Mouse (Mus musculus): Measurements from ENCODE around the gene Ctnna3. TPM values are rescaled to one million over a fixed set of nuclear protein-coding genes. Genes with fewer than 3 reads are reported as not detected.

The Ctnna3 gene
- total and polyA plus RNA-seq, 2 experiments from 2014 or later: 18.6 to 62.6 TPM

DNA sequence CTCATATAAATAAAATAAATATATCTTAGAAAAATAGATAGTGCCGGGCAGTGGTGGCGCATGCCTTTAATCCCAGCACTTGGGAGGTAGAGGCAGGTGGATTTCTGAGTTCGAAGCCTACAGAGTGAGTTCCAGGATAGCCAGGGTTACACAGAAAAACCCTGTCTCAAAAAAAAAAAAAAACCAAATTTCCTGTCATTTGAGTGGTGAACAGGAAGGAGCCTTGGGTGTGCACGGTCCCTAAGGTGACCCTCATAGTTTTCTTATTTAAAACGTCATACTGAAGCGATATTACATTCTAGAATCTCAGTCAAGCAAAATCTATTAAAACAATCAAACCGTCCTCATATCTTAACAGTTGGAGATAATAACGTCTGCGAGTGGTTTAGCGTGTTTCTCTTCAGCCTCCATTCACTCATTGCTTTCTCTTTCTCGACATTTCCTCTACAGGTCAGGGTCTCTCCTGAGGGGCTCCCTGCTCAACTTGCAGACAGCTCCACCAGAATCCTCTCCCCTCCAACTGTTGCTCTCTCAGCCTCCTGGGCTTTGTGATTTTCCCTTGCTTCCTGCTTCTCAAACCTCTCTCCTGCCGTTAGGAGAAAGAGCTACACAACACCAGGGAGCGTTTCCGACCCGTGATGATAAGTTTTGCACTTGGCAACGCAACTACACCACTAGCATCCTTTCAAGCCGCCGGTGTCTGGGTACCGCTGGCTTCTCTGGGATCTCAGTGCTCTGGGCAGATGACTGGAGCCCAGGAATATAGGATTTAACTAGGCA, 1.5 kb upstream of the Ctnna3 start:
- peak overlapping the region; percentile 38 for H3K9ac ChIP-seq (replicated peaks; ENCODE audit: low read depth, low read length)
- ATAC-seq (ENCODE audit: insufficient read depth, low read depth) (no peak), DNase-seq (ENCODE audit: low spot score) (peak; percentile 25)
- peak overlapping the region; percentile 89 for H3K4me3 ChIP-seq (ENCODE audit: low read depth, low read length)
- no peaks in the 10 kb centered on the region for H3K27me3 ChIP-seq (ENCODE audit: control insufficient read depth, insufficient read depth, low read length)
- H3K4me2 ChIP-seq (ENCODE audit: low read depth, low read length): peak overlapping the region; percentile 77
- peak overlapping the region; percentile 49 for H3K27ac ChIP-seq (ENCODE audit: low read depth)
- no peaks in the 10 kb centered on the region for H3K9me3 ChIP-seq (replicated peaks; ENCODE audit: control insufficient read depth, low read length)
- TF ChIP-seq EP300 (IDR thresholded peaks at IDR 0.05; ENCODE audit: low read depth) (no peak), CTCF (IDR thresholded peaks at IDR 0.05; ENCODE audit: low read depth) (no peak)
- H3K36me3 ChIP-seq (replicated peaks; ENCODE audit: control insufficient read depth, insufficient read depth, low read length): no peaks in the 10 kb centered on the region
- WGBS: 22% methylated on average over 19 of the region's 19 CpGs
- H3K4me1 ChIP-seq (ENCODE audit: control insufficient read depth, insufficient read depth): no peaks in the 10 kb centered on the region

DNA sequence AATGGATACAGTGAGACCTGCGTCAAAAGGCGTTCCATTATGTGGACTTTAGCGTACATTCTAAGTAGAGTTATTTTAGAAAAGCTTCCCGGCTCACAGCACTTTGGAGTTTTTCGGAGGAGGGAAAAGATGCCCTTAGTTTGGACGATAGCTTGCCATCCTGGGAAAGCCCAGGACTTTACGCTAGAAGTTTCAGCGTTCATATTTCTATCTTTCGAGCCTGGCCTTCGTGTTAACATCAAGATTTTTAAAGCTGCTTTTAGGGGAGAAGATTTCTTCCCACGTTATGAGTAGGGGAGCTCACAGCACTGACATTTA, 916 bp upstream of the Ctnna3 start:
- no peaks in the 10 kb centered on the region for H3K9me3 ChIP-seq (replicated peaks; ENCODE audit: control insufficient read depth, low read length)
- H3K27me3 ChIP-seq (ENCODE audit: control insufficient read depth, insufficient read depth, low read length): no peaks in the 10 kb centered on the region
- H3K9ac ChIP-seq (replicated peaks; ENCODE audit: low read depth, low read length): peak overlapping the region; percentile 38
- no peaks in the 10 kb centered on the region for H3K36me3 ChIP-seq (replicated peaks; ENCODE audit: control insufficient read depth, insufficient read depth, low read length)
- peak overlapping the region; percentile 77 for H3K4me2 ChIP-seq (ENCODE audit: low read depth, low read length)
- H3K4me1 ChIP-seq (ENCODE audit: control insufficient read depth, insufficient read depth): no peaks in the 10 kb centered on the region
- H3K27ac ChIP-seq (ENCODE audit: low read depth): peak overlapping the region; percentile 49
- 3% methylated on average over 11 of the region's 11 CpGs for WGBS
- ATAC-seq (ENCODE audit: insufficient read depth, low read depth): no peak
- H3K4me3 ChIP-seq (ENCODE audit: low read depth, low read length): peak overlapping the region; percentile 89
- no peak for DNase-seq (ENCODE audit: low spot score)
- TF ChIP-seq CTCF (IDR thresholded peaks at IDR 0.05; ENCODE audit: low read depth) (no peak), EP300 (IDR thresholded peaks at IDR 0.05; ENCODE audit: low read depth) (no peak)

DNA sequence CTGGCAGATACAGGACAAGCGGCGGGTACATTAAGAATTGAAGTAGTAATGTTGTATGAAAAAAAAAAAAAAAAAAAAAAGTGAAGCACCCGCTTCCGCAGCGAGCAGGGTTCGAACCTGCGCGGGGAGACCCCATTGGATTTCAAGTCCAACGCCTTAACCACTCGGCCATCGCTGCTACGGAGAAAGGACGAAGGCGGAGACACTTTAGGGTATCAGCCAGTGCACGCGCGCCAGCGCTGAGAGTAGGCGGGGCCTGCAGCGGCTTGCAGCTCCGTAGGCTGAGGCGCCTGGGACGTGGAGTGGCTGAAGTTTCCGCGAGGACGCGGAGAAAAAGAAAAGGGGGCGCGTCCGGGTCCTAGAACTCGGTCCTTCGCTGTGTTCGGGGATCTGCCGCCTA, 518 bp upstream of the Ctnna3 start:
- Histone ChIP-seq H3K4me3 (ENCODE audit: low read depth, low read length) (peak overlapping the region; percentile 89), H3K27ac (ENCODE audit: low read depth) (peak overlapping the region; percentile 82), H3K9me3 (replicated peaks; ENCODE audit: control insufficient read depth, low read length) (no peaks in the 10 kb centered on the region), H3K9ac (replicated peaks; ENCODE audit: low read depth, low read length) (peak overlapping the region; percentile 74), H3K36me3 (replicated peaks; ENCODE audit: control insufficient read depth, insufficient read depth, low read length) (no peaks in the 10 kb centered on the region), H3K4me1 (ENCODE audit: control insufficient read depth, insufficient read depth) (no peaks in the 10 kb centered on the region), H3K27me3 (ENCODE audit: control insufficient read depth, insufficient read depth, low read length) (no peaks in the 10 kb centered on the region), H3K4me2 (ENCODE audit: low read depth, low read length) (peak overlapping the region; percentile 77)
- TF ChIP-seq EP300 (IDR thresholded peaks at IDR 0.05; ENCODE audit: low read depth) (peak; percentile 81), CTCF (IDR thresholded peaks at IDR 0.05; ENCODE audit: low read depth) (no peak)
- WGBS: 0% methylated on average over 34 of the region's 34 CpGs
- DNase-seq (ENCODE audit: low spot score): peak; percentile 87
- peak; percentile 91 for ATAC-seq (ENCODE audit: insufficient read depth, low read depth)

DNA sequence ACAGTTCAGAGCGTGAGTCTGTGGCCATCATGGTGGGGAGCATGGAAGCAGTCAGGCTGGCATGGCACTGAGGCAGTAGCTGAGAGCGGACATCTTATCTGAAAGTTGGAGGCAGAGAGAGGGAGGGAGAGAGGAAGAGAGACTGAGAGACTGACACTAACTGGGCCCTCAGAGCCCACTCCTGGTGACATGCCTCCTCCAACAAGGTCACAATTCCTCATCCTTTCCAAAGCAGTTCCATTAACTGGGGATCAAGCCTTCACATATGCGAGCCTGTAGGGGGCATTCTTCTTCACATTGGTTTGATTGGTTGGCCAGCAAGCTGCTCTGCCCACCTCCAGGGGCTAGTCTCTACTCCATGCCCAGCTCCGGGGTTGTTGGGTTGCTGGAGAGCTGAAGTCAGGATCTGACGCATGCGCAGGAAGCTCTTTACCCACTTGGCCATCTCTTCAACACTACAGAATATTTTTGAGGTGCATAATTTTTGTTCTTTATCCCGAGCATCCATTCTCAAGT, 1.4 kb downstream of the Ctnna3 start:
- Histone ChIP-seq H3K9ac (replicated peaks; ENCODE audit: low read depth, low read length) (no peak overlapping the region), H3K36me3 (replicated peaks; ENCODE audit: control insufficient read depth, insufficient read depth, low read length) (no peaks in the 10 kb centered on the region), H3K27ac (ENCODE audit: low read depth) (no peak overlapping the region), H3K27me3 (ENCODE audit: control insufficient read depth, insufficient read depth, low read length) (no peaks in the 10 kb centered on the region), H3K4me1 (ENCODE audit: control insufficient read depth, insufficient read depth) (no peaks in the 10 kb centered on the region), H3K4me3 (ENCODE audit: low read depth, low read length) (no peak overlapping the region), H3K9me3 (replicated peaks; ENCODE audit: control insufficient read depth, low read length) (no peaks in the 10 kb centered on the region), H3K4me2 (ENCODE audit: low read depth, low read length) (no peak overlapping the region)
- DNase-seq (ENCODE audit: low spot score) (no peak), ATAC-seq (ENCODE audit: insufficient read depth, low read depth) (no peak)
- WGBS: 89% methylated on average over 7 of the region's 7 CpGs
- no peak for TF ChIP-seq EP300 (IDR thresholded peaks at IDR 0.05; ENCODE audit: low read depth)
- no peak for TF ChIP-seq CTCF (IDR thresholded peaks at IDR 0.05; ENCODE audit: low read depth)

DNA sequence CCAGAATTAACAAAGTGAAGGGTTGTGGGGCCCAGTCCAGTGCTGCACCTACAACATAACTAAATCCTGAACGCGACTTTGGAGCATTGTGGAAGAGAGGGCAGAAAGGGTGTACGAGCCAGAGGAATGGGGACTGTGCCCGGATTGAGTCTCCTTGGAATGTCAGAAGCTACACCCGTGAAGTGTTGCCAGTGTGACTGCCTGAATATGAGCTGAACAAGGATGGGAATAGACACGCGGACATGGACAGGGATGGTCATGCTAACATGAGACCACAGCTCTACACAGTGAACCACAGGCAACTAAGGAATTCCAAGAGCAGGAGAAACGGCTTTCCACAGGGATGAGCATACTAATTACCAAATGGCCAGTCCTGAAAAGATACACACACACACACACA, 2.2 kb downstream of the Ctnna3 start:
- H3K4me1 ChIP-seq (ENCODE audit: control insufficient read depth, insufficient read depth): no peaks in the 10 kb centered on the region
- ATAC-seq (ENCODE audit: insufficient read depth, low read depth): no peak
- no peak for DNase-seq (ENCODE audit: low spot score)

More for the DNA sequence above, 2.2 kb downstream of the Ctnna3 start:
- no peak overlapping the region for H3K4me2 ChIP-seq (ENCODE audit: low read depth, low read length)
- no peak overlapping the region for H3K27ac ChIP-seq (ENCODE audit: low read depth)
- no peak overlapping the region for H3K9ac ChIP-seq (replicated peaks; ENCODE audit: low read depth, low read length)
- H3K4me3 ChIP-seq (ENCODE audit: low read depth, low read length): no peak overlapping the region
- H3K9me3 ChIP-seq (replicated peaks; ENCODE audit: control insufficient read depth, low read length): no peaks in the 10 kb centered on the region
- no peak for TF ChIP-seq CTCF (IDR thresholded peaks at IDR 0.05; ENCODE audit: low read depth)
- no peak for TF ChIP-seq EP300 (IDR thresholded peaks at IDR 0.05; ENCODE audit: low read depth)
- 90% methylated on average over 8 of the region's 8 CpGs for WGBS
- H3K36me3 ChIP-seq (replicated peaks; ENCODE audit: control insufficient read depth, insufficient read depth, low read length): no peaks in the 10 kb centered on the region
- no peaks in the 10 kb centered on the region for H3K27me3 ChIP-seq (ENCODE audit: control insufficient read depth, insufficient read depth, low read length)
